Mouse (Mus musculus): ENCODE measurements around the gene Afdn. TPM values are rescaled to one million over a fixed set of nuclear protein-coding genes. Genes with fewer than 3 reads are reported as not detected.
"Not testable (repeated sequence)": the region's sequence is repeated elsewhere in the genome, so short reads cannot be mapped to it uniquely, and the experiment has no call there.

Afdn gene
- polyA plus RNA-seq, 1 experiment from 2014 or later: 19.4 TPM

GRCm38 (mm10) chr17:13790033-13790432 is 29.7 kb downstream of the Afdn start:
- ATAC-seq; H3K9me3 ChIP-seq (replicated peaks); H3K36me3 ChIP-seq; H3K4me1 ChIP-seq; H3K4me2 ChIP-seq; H3K4me3 ChIP-seq; H3K27ac ChIP-seq; H3K27me3 ChIP-seq (replicated peaks); H3K9ac ChIP-seq: not testable (repeated sequence)
- WGBS (ENCODE audit: insufficient replicate concordance): 72% methylated on average over 2 of the region's 2 CpGs

- Histone ChIP-seq H3K27me3 (replicated peaks) (no peaks in the 10 kb centered on the region), H3K4me2 (no peak overlapping the region), H3K4me1 (no peaks in the 10 kb centered on the region), H3K27ac (no peak overlapping the region), H3K9me3 (replicated peaks) (no peaks in the 10 kb centered on the region), H3K4me3 (no peak overlapping the region), H3K9ac (no peak overlapping the region), H3K36me3 (no peaks in the 10 kb centered on the region)
- 39% methylated on average over 1 of the region's 1 CpGs for WGBS (ENCODE audit: insufficient replicate concordance)
- no peak for ATAC-seq
Measured at GRCm38 (mm10) chr17:13797691-13798090, 37.4 kb downstream of the Afdn start.

GRCm38 (mm10) chr17:13802836-13803408 is 42.6 kb downstream of the Afdn start:
- no peaks in the 10 kb centered on the region for H3K9me3 ChIP-seq (replicated peaks)
- H3K27me3 ChIP-seq (replicated peaks): no peaks in the 10 kb centered on the region
- 75% methylated on average over 2 of the region's 2 CpGs for WGBS (ENCODE audit: insufficient replicate concordance)
- H3K27ac ChIP-seq: no peak overlapping the region
- H3K36me3 ChIP-seq: no peaks in the 10 kb centered on the region; the same call in 1 of the 2 replicates
- H3K4me2 ChIP-seq: no peak overlapping the region
- H3K4me1 ChIP-seq: no peaks in the 10 kb centered on the region
- no peak overlapping the region for H3K9ac ChIP-seq
- H3K4me3 ChIP-seq: no peak overlapping the region
- no peak for ATAC-seq

- H3K27ac ChIP-seq: no peak overlapping the region
- no peaks in the 10 kb centered on the region for H3K9me3 ChIP-seq (replicated peaks)
- H3K27me3 ChIP-seq (replicated peaks): no peaks in the 10 kb centered on the region
- no peak overlapping the region for H3K4me2 ChIP-seq
- 70% methylated on average over 1 of the region's 1 CpGs for WGBS (ENCODE audit: insufficient replicate concordance)
- ATAC-seq: no peak
- peaks cover 6% of the 10 kb centered on the region; the same call in 1 of the 2 replicates for H3K36me3 ChIP-seq
- no peak overlapping the region for H3K4me3 ChIP-seq
- H3K9ac ChIP-seq: no peak overlapping the region
- no peaks in the 10 kb centered on the region for H3K4me1 ChIP-seq
Measured at GRCm38 (mm10) chr17:13806016-13806415, 45.7 kb downstream of the Afdn start.

- H3K27me3 ChIP-seq (replicated peaks): no peaks in the 10 kb centered on the region
- no peaks in the 10 kb centered on the region for H3K36me3 ChIP-seq
- no peaks in the 10 kb centered on the region for H3K4me1 ChIP-seq
- H3K27ac ChIP-seq: no peak overlapping the region
- no peaks in the 10 kb centered on the region for H3K9me3 ChIP-seq (replicated peaks)
- no peak overlapping the region for H3K4me3 ChIP-seq
- WGBS (ENCODE audit: insufficient replicate concordance): 25% methylated on average over 2 of the region's 2 CpGs
- H3K9ac ChIP-seq: no peak overlapping the region
- no peak for ATAC-seq
- H3K4me2 ChIP-seq: no peak overlapping the region
Measured at GRCm38 (mm10) chr17:13817789-13818188, 57.5 kb downstream of the Afdn start.

GRCm38 (mm10) chr17:13819342-13819741 is 59.0 kb downstream of the Afdn start:
- no peaks in the 10 kb centered on the region for H3K9me3 ChIP-seq (replicated peaks)
- no peak for ATAC-seq
- no peaks in the 10 kb centered on the region for H3K36me3 ChIP-seq
- WGBS (ENCODE audit: insufficient replicate concordance): 73% methylated on average over 4 of the region's 4 CpGs
- no peaks in the 10 kb centered on the region for H3K27me3 ChIP-seq (replicated peaks)
- H3K9ac ChIP-seq: no peak overlapping the region
- no peak overlapping the region for H3K4me2 ChIP-seq
- no peak overlapping the region for H3K4me3 ChIP-seq
- no peak overlapping the region for H3K27ac ChIP-seq
- H3K4me1 ChIP-seq: no peaks in the 10 kb centered on the region

- Histone ChIP-seq H3K27me3 (replicated peaks) (no peaks in the 10 kb centered on the region), H3K9ac (no peak overlapping the region), H3K4me2 (no peak overlapping the region), H3K27ac (no peak overlapping the region), H3K4me1 (no peaks in the 10 kb centered on the region), H3K4me3 (no peak overlapping the region), H3K36me3 (no peaks in the 10 kb centered on the region), H3K9me3 (replicated peaks) (no peaks in the 10 kb centered on the region)
- no peak for ATAC-seq
- 78% methylated on average over 2 of the region's 2 CpGs for WGBS (ENCODE audit: insufficient replicate concordance)
Measured at GRCm38 (mm10) chr17:13820676-13821075, 60.3 kb downstream of the Afdn start.

- H3K4me3 ChIP-seq: no peak overlapping the region
- ATAC-seq: no peak
Measured at GRCm38 (mm10) chr17:13825421-13825820, 65.1 kb downstream of the Afdn start.

GRCm38 (mm10) chr17:13830234-13830633 is 69.9 kb downstream of the Afdn start:
- H3K4me1 ChIP-seq: no peaks in the 10 kb centered on the region
- H3K4me3 ChIP-seq: no peak overlapping the region
- H3K36me3 ChIP-seq: no peaks in the 10 kb centered on the region
- H3K9me3 ChIP-seq (replicated peaks): no peaks in the 10 kb centered on the region
- WGBS (ENCODE audit: insufficient replicate concordance): 74% methylated on average over 1 of the region's 1 CpGs
- no peak overlapping the region for H3K4me2 ChIP-seq
- ATAC-seq: no peak
- no peak overlapping the region for H3K27ac ChIP-seq
- no peaks in the 10 kb centered on the region for H3K27me3 ChIP-seq (replicated peaks)
- no peak overlapping the region for H3K9ac ChIP-seq

More at GRCm38 (mm10) chr17:13825421-13825820, 65.1 kb downstream of the Afdn start:
- 71% methylated on average over 2 of the region's 2 CpGs for WGBS (ENCODE audit: insufficient replicate concordance)
- no peaks in the 10 kb centered on the region for H3K9me3 ChIP-seq (replicated peaks)
- H3K27ac ChIP-seq: no peak overlapping the region
- H3K4me1 ChIP-seq: no peaks in the 10 kb centered on the region
- no peak overlapping the region for H3K4me2 ChIP-seq
- H3K9ac ChIP-seq: no peak overlapping the region
- no peaks in the 10 kb centered on the region for H3K27me3 ChIP-seq (replicated peaks)
- no peaks in the 10 kb centered on the region for H3K36me3 ChIP-seq

GRCm38 (mm10) chr17:13830636-13831341 is 70.5 kb downstream of the Afdn start:
- H3K36me3 ChIP-seq: no peaks in the 10 kb centered on the region
- no peak overlapping the region for H3K9ac ChIP-seq
- no peak overlapping the region for H3K4me3 ChIP-seq
- WGBS (ENCODE audit: insufficient replicate concordance): 80% methylated on average over 1 of the region's 1 CpGs
- H3K27ac ChIP-seq: no peak overlapping the region
- H3K9me3 ChIP-seq (replicated peaks): no peaks in the 10 kb centered on the region
- no peaks in the 10 kb centered on the region for H3K27me3 ChIP-seq (replicated peaks)
- H3K4me1 ChIP-seq: no peaks in the 10 kb centered on the region
- ATAC-seq: no peak
- H3K4me2 ChIP-seq: no peak overlapping the region

- Histone ChIP-seq H3K9ac (no peak overlapping the region), H3K9me3 (replicated peaks) (no peaks in the 10 kb centered on the region), H3K4me3 (no peak overlapping the region), H3K4me1 (no peaks in the 10 kb centered on the region), H3K4me2 (no peak overlapping the region), H3K27me3 (replicated peaks) (no peaks in the 10 kb centered on the region), H3K27ac (no peak overlapping the region), H3K36me3 (no peaks in the 10 kb centered on the region)
- ATAC-seq: no peak
- WGBS (ENCODE audit: insufficient replicate concordance): 76% methylated on average over 4 of the region's 4 CpGs
Measured at GRCm38 (mm10) chr17:13835876-13836275, 75.5 kb downstream of the Afdn start.

- WGBS (ENCODE audit: insufficient replicate concordance): 77% methylated on average over 2 of the region's 2 CpGs
- H3K9me3 ChIP-seq (replicated peaks): no peaks in the 10 kb centered on the region
- no peak overlapping the region for H3K27ac ChIP-seq
- H3K9ac ChIP-seq: no peak overlapping the region
- no peak overlapping the region for H3K4me2 ChIP-seq
- ATAC-seq: no peak
- H3K36me3 ChIP-seq: peaks cover 16% of the 10 kb centered on the region
- H3K27me3 ChIP-seq (replicated peaks): no peaks in the 10 kb centered on the region
- H3K4me1 ChIP-seq: no peaks in the 10 kb centered on the region
- no peak overlapping the region for H3K4me3 ChIP-seq
Measured at GRCm38 (mm10) chr17:13850175-13850574, 89.8 kb downstream of the Afdn start.

All from liver, embryonic 12.5 days (tissue).